Mouse (Mus musculus) liver, postnatal 0 days (tissue): ENCODE measurements at regions not wholly inside any gene's neighbourhood (a gene's known extent, or its start where the extent isn't known, plus 50 kb on each side); places are given as distances from the start of the nearest gene placed in this dataset.

Experiments used
- CTCF ChIP-seq: sonication (generic); IDR thresholded peaks from 2 replicates; pipeline ENCODE4 v1.5.1; 2016; ENCODE audit warnings: antibody characterized with exemption, low read depth
- EP300 ChIP-seq: IDR thresholded peaks from 2 replicates; pipeline ENCODE4 v1.6.1; 2016; ENCODE audit warnings: antibody characterized with exemption, low read depth, mild to moderate bottlenecking

- TF ChIP-seq EP300 (no peak), CTCF (no peak)
These were observed 271.8 kb upstream of the Mad2l1 start for GRCm38 (mm10) chr6:66263429-66263828.
